ENCODE assay signal across 10 mouse cellular contexts in genomic region chr6:91732138-91732537, GRCm38 (mm10). TPM values are rescaled to one million over a fixed set of nuclear protein-coding genes. Genes with fewer than 3 reads are reported as not detected.
DNase-seq lines count a peak whose midpoint lies in the region; ATAC-seq and TF ChIP-seq lines count a peak whose summit lies in the region.
"Had no signal": no experiment of that assay in that cellular context is flagged by ENCODE, and none has a peak within 500 bp of the region (broad histone marks: within the 10 kb centered on the region; RNA-seq: fewer than 3 reads in every experiment).

No protein-coding gene starts in this region.

- H3K9me3 ChIP-seq in hindbrain, embryonic 12.5 days (replicated peaks), result no peaks in the 10 kb centered on the region
- H3K9me3 ChIP-seq in hindbrain, embryonic 11.5 days (ENCODE audit: control insufficient read depth, low read length), result no peaks in the 10 kb centered on the region
- no peaks in the 10 kb centered on the region for H3K9me3 ChIP-seq in neural tube, embryonic 14.5 days (ENCODE audit: control insufficient read depth, low read length)

- intact Hi-C loops in heart, postnatal 14 days (cut with DNase I), result no loop called here

- no peak for DNase-seq in hindbrain, embryonic 11.5 days (ENCODE audit: low spot score)
- DNase-seq in ovary, postnatal 36 days (ENCODE audit: low spot score), result peak; percentile 58
- DNase-seq in ovary, postnatal 14 days (ENCODE audit: low spot score), result no peak
- DNase-seq in lung, postnatal 25 days (ENCODE audit: low spot score), result no peak
- DNase-seq in heart, postnatal 14 days, result no peak
- DNase-seq: cerebellum, adult 18-20 months; spleen, adult 18-20 months had no signal

- peaks cover 37% of the 10 kb centered on the region for H3K4me1 ChIP-seq in hindbrain, embryonic 12.5 days
- H3K4me1 ChIP-seq in hindbrain, embryonic 11.5 days (replicated peaks; ENCODE audit: control insufficient read depth, insufficient read depth, low read length), result peaks cover 14% of the 10 kb centered on the region
- H3K4me1 ChIP-seq in embryonic fibroblast, embryonic 13.5 days (ENCODE audit: control insufficient read depth, insufficient read depth, low read length), result peaks cover 25% of the 10 kb centered on the region
- peaks cover 24% of the 10 kb centered on the region for H3K4me1 ChIP-seq in neural tube, embryonic 14.5 days (ENCODE audit: control insufficient read depth, insufficient read depth, low read length)

- H3K4me2 ChIP-seq in hindbrain, embryonic 12.5 days (replicated peaks), result no peak overlapping the region
- H3K4me2 ChIP-seq in hindbrain, embryonic 11.5 days (replicated peaks; ENCODE audit: low read depth, low read length), result no peak overlapping the region
- H3K4me2 ChIP-seq in neural tube, embryonic 14.5 days (ENCODE audit: low read depth, low read length), result no peak overlapping the region

- peak overlapping the region; percentile 8; the same call in 1 of the 2 replicates for H3K27ac ChIP-seq in hindbrain, embryonic 12.5 days
- H3K27ac ChIP-seq in hindbrain, embryonic 11.5 days (ENCODE audit: low read depth, low read length), result no peak overlapping the region
- H3K27ac ChIP-seq in embryonic fibroblast, embryonic 13.5 days (ENCODE audit: insufficient read depth, low read length), result peak overlapping the region; percentile 23
- no peak overlapping the region for H3K27ac ChIP-seq in neural tube, embryonic 14.5 days (ENCODE audit: low read depth, low read length)

- ATAC-seq in hindbrain, embryonic 12.5 days (ENCODE audit: low FRiP score), result no peak
- no peak for ATAC-seq in hindbrain, embryonic 11.5 days (ENCODE audit: low FRiP score)
- peak; percentile 65 for ATAC-seq in neural tube, embryonic 14.5 days (ENCODE audit: low read depth)

- H3K27me3 ChIP-seq in hindbrain, embryonic 12.5 days, result no peaks in the 10 kb centered on the region
- no peaks in the 10 kb centered on the region for H3K27me3 ChIP-seq in hindbrain, embryonic 11.5 days (ENCODE audit: control insufficient read depth, insufficient read depth, low read length)
- no peaks in the 10 kb centered on the region for H3K27me3 ChIP-seq in neural tube, embryonic 14.5 days (ENCODE audit: control insufficient read depth, insufficient read depth, low read length)

- peaks cover 51% of the 10 kb centered on the region for H3K36me3 ChIP-seq in hindbrain, embryonic 12.5 days
- H3K36me3 ChIP-seq in hindbrain, embryonic 11.5 days (ENCODE audit: control insufficient read depth, insufficient read depth, low read length), result peaks cover 4% of the 10 kb centered on the region; the same call in 1 of the 2 replicates
- peaks cover 22% of the 10 kb centered on the region for H3K36me3 ChIP-seq in neural tube, embryonic 14.5 days (ENCODE audit: control insufficient read depth, insufficient read depth, low read length)

- no peak overlapping the region for H3K4me3 ChIP-seq in hindbrain, embryonic 12.5 days
- H3K4me3 ChIP-seq in hindbrain, embryonic 11.5 days (ENCODE audit: low read depth, low read length), result no peak overlapping the region
- H3K4me3 ChIP-seq in embryonic fibroblast, embryonic 13.5 days (ENCODE audit: insufficient read depth, low read length), result no peak overlapping the region
- H3K4me3 ChIP-seq in neural tube, embryonic 14.5 days (ENCODE audit: low read depth, low read length), result no peak overlapping the region

- no peak overlapping the region for H3K9ac ChIP-seq in hindbrain, embryonic 12.5 days
- H3K9ac ChIP-seq in hindbrain, embryonic 11.5 days (ENCODE audit: low read depth, low read length), result no peak overlapping the region
- H3K9ac ChIP-seq in neural tube, embryonic 14.5 days (replicated peaks; ENCODE audit: low read depth, low read length), result no peak overlapping the region

- 80% methylated on average over 11 of the region's 11 CpGs for WGBS in hindbrain, embryonic 12.5 days
- 91% methylated on average over 11 of the region's 11 CpGs for WGBS in hindbrain, embryonic 11.5 days
- 54% methylated on average over 11 of the region's 11 CpGs for WGBS in neural tube, embryonic 14.5 days

- TF ChIP-seq POLR2A in embryonic fibroblast, embryonic 13.5 days (IDR thresholded peaks at IDR 0.05; ENCODE audit: low read depth, low read length), result no peak

- TF ChIP-seq CTCF in embryonic fibroblast, embryonic 13.5 days (IDR thresholded peaks at IDR 0.05; ENCODE audit: borderline replicate concordance, insufficient read depth, low read length), result no peak

RNA-seq across cellular contexts. Expression of gene Slc6a6, which starts 48.3 kb away (rescaled TPM):
- polyA plus RNA-seq in hindbrain, embryonic 12.5 days (2016; fragmentation: Nextera tagmentation; extraction: Ambion mirVana), result 70.2 and 78.0 TPM in 2 replicates
- 46.6 and 64.0 TPM in 2 replicates for polyA plus RNA-seq in hindbrain, embryonic 11.5 days (2014; fragmentation: Nextera tagmentation; extraction: Ambion mirVana)
- polyA plus RNA-seq in embryonic fibroblast, embryonic 13.5 days (2011; ENCODE audit: insufficient read length, low read depth, missing spikeins), result 79.8 and 108 TPM in 2 replicates
- polyA plus RNA-seq in neural tube, embryonic 14.5 days (2014; fragmentation: Nextera tagmentation; extraction: Ambion mirVana), result 89.3 and 100 TPM in 2 replicates
- 100 to 1,000 TPM; 117 to 145 TPM for total RNA-seq in heart, postnatal 14 days (2021)

Comparison
In these comparisons a context has a peak if more than half of its experiments do, and no peak if none do; other contexts are left out.
1. H3K27ac ChIP-seq: peak in hindbrain, embryonic 12.5 days (single experiment) and embryonic fibroblast, embryonic 13.5 days (single experiment); none in hindbrain, embryonic 11.5 days (single experiment) and neural tube, embryonic 14.5 days (single experiment).